Mouse (Mus musculus) cerebellum, adult 2 months (tissue): ENCODE results near the gene Mapkapk3. TPM values are rescaled to one million over a fixed set of nuclear protein-coding genes. Genes with fewer than 3 reads are reported as not detected.
"Not testable (repeated sequence)": the region's sequence is repeated elsewhere in the genome, so short reads cannot be mapped to it uniquely, and the experiment has no call there.

ENCODE experiments used
- DNase-seq, 2 experiments: peaks; one replicate each; pipeline ENCODE4 v3.0.0; 2021
- H3K27ac ChIP-seq: fragments of 200-500 bp; 2 replicates; pipeline ENCODE4 v1.5.1; 2012; ENCODE audit warnings: low read length, control low read depth, inconsistent platforms; ENCODE audit not compliant: insufficient read depth
- H3K27me3 ChIP-seq: fragments of 200-500 bp; 2 replicates; pipeline ENCODE4 v1.6.1; 2012; ENCODE audit warnings: inconsistent platforms, mild to moderate bottlenecking, low read length, moderate library complexity; ENCODE audit not compliant: control insufficient read depth, insufficient read depth
- H3K4me1 ChIP-seq: fragments of 200-500 bp; 2 replicates; pipeline ENCODE4 v1.6.1; 2011; ENCODE audit warnings: low read length; ENCODE audit not compliant: control insufficient read depth, insufficient read depth
- H3K4me3 ChIP-seq: fragments of 200-500 bp; replicated peaks from 2 replicates; pipeline ENCODE3; 2011; ENCODE audit warnings: mild to moderate bottlenecking, low read depth, low read length, control low read depth; ENCODE audit not compliant: insufficient read depth
- CTCF ChIP-seq: fragments of 200-500 bp; IDR thresholded peaks from 2 replicates; pipeline ENCODE4 v1.5.1; 2011; ENCODE audit warnings: low read depth, mild to moderate bottlenecking, control low read depth, low read length, moderate library complexity, borderline replicate concordance; ENCODE audit not compliant: insufficient read depth
- POLR2A ChIP-seq: fragments of 200-500 bp; IDR thresholded peaks from 2 replicates; pipeline ENCODE4 v1.6.1; 2011; ENCODE audit warnings: low read length, control low read depth, borderline replicate concordance; ENCODE audit not compliant: insufficient read depth
- WGBS: fragments of 180-500 bp; shearing (Covaris S2); methylation state at CpG from one replicate; pipeline ENCODE4 v1.1.7; 2018; 5-methylcytosine and 5-hydroxymethylcytosine counted together
- polyA plus RNA-seq: library from polyadenylated mRNA; depleted of rRNA; stranded (reverse); fragments of >200 nt; gene quantifications from 2 replicates; pipeline ENCODE4 v1.2.3, GENCODE M21; 2012

Mapkapk3 gene
- polyA plus RNA-seq, 1 experiment = 11.7 TPM

DNA sequence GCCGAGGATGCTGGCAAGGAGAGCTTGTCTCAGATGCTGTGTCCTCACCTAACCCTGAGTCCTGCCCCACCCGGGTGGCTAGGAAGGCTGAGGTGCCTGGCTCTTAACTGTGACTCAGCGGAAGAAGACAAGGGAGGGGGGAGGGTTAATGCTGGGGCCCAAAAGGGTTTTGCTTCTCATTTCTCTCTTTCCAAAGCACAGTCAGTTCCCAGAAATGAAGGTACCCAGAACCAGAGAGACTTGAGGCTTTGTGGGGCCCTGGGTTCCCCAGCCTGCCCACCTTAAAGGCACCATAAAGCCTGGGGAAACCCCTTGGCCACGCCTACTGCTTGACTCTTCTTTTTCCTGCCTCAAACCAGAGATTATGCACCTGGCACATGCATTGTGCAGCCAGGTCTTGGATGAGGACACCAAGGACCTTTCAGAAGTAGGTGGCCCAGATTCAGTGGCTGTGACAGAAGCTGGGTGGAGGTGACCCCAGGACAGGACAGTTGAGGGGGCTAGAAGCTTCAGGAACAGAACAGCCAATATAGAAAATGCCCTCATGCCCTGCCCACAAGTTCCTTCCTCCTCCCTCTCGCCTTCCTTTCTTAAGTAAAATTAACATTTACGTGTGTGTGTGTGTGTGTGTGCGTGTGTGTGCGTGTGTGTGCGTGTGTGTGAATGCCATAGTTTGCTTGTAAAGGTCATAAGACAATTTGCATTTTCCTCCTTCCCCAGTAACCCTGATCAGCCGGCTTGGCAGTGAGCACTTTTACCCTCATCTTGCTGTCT lies 23.3 kb upstream of the Mapkapk3 start:
- H3K4me1 ChIP-seq = peaks cover 9% of the 10 kb centered on the region; the same call in 1 of the 2 replicates
- DNase-seq = no peak
- 74% methylated on average over 10 of the region's 10 CpGs for WGBS
- TF ChIP-seq CTCF (no peak), POLR2A (no peak)
- no peak overlapping the region for H3K4me3 ChIP-seq
- no peak overlapping the region for H3K27ac ChIP-seq
- no peaks in the 10 kb centered on the region for H3K27me3 ChIP-seq

DNA sequence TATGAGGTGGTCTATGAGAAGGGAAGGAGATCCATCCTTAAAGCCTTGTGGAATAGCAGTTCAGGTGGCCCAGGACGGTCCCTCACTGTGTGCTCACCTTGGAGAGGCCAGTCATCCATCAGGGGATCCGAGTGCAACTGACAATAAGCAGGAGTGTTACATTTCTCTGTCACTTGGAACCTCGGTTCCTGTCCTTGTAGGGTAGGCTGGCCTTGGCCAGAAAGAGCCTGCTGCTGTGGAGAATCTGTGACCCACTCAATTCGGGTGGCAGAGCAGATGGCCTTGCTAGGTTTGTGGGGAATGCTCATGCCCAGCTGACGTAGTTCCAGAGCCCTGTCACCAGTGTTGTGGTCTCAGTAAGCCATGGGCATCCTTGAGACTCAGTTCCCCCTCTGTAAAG lies 19.9 kb upstream of the Mapkapk3 start:
- Histone ChIP-seq H3K4me3 (no peak overlapping the region), H3K27me3 (no peaks in the 10 kb centered on the region), H3K4me1 (no peaks in the 10 kb centered on the region), H3K27ac (no peak overlapping the region)
- no peak for TF ChIP-seq CTCF
- no peak for TF ChIP-seq POLR2A
- WGBS = 41% methylated on average over 5 of the region's 5 CpGs
- DNase-seq = no peak

- DNase-seq = no peak
- TF ChIP-seq POLR2A (no peak), CTCF (no peak)
- H3K27me3 ChIP-seq = no peaks in the 10 kb centered on the region
- no peak overlapping the region for H3K27ac ChIP-seq
- WGBS = 82% methylated on average over 9 of the region's 9 CpGs
- no peaks in the 10 kb centered on the region for H3K4me1 ChIP-seq
- H3K4me3 ChIP-seq = no peak overlapping the region
Measured at GRCm38 (mm10) chr9:107309171-107309570, 19.5 kb upstream of the Mapkapk3 start.

DNA sequence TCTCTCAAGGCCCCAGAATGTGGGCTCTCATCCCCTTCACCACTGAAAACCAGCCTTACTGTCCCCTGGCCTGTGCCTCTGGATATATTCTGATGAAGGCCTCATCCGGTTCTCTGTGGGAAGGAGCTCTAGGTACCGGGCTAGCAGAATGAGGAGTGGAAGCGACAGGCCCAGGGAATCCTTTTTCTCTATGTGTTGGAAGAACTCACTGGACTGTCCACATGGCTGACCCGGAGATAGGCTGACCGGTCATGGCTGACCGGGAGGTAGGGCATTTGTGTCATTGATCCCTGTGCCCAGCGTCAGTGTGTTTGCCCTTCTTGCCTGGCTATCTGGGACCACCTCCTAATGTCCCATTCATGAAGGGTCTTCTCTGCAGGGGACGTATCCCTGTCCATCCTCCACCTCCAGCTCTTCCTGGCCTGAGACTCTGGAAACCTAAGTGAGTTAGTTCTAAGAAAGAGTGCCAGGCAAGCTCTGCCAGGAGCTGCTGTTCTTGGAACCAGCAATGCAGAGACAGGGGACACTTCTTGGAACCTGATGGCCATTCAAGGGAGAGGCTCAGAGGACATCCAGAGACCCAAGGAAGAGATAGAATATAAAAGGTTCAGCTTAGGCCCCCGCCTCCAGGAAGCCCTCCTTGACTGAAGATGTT lies 18.8 kb upstream of the Mapkapk3 start:
- WGBS = 88% methylated on average over 9 of the region's 9 CpGs
- Histone ChIP-seq H3K4me3 (no peak overlapping the region), H3K27ac (no peak overlapping the region), H3K27me3 (no peaks in the 10 kb centered on the region), H3K4me1 (no peaks in the 10 kb centered on the region)
- TF ChIP-seq CTCF = no peak
- TF ChIP-seq POLR2A = no peak
- no peak for DNase-seq

DNA sequence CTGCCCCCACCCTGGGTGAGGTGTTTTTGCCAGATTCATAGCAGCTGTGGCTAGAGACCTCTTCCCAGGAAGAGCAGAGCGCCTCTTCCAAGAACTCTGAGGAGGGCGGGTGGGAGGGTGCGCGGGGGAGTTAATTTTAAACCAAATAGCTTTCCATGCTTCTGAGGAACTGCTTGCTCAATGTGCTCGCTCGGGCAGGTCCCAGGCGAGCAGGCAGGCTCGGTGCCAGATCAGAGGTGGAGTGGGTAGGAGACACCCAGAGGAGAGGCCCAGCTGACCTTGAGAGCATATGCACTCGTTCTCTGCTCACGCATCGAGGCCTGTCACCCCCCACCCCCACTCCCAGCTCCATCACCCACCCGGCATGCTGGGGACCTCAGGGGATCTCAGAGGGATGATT lies 18.2 kb upstream of the Mapkapk3 start:
- H3K27ac ChIP-seq = no peak overlapping the region
- no peaks in the 10 kb centered on the region for H3K27me3 ChIP-seq
- no peaks in the 10 kb centered on the region for H3K4me1 ChIP-seq
- WGBS = 32% methylated on average over 12 of the region's 12 CpGs
- H3K4me3 ChIP-seq = no peak overlapping the region
- DNase-seq = no peak
- no peak for TF ChIP-seq CTCF
- no peak for TF ChIP-seq POLR2A

DNA sequence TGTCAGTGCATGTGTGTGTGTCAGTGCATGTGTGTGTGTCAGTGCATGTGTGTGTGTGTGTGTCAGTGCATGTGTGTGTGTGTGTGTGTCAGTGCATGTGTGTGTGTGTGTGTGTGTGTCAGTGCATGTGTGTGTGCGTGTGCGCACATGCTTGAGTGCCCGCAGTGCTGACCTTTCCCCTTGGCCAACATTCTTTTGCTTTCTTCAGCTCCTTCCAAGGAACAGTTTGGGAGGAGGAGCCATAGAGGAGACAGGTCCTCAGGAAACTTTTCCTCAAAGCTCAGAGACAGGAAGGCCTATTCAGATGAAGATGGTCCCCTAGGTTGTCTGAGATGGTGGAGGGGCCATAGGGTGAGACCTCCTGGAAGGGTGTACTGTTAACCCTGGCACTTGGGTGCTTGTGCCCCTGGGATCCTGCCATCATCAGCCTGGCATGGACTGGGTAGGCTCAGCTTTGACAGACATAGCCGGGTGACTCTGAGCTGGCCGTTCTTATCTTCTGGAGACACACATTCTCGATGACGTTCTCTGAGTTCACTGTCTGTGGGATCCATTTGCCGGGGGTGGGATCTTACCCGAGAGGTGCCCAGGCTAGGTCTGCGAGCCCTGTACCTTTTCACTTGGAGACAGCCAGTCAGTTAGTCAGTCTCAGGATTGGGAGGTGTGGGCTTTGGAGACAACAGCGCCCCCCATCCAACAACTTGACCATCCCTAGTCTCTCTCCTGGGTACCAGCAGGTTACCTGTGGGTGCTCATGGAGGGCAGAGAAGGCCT lies 17.6 kb upstream of the Mapkapk3 start:
- TF ChIP-seq CTCF (no peak), POLR2A (no peak)
- Histone ChIP-seq H3K4me3 (no peak overlapping the region), H3K4me1 (no peaks in the 10 kb centered on the region), H3K27ac (no peak overlapping the region), H3K27me3 (no peaks in the 10 kb centered on the region)
- no peak for DNase-seq
- WGBS = 83% methylated on average over 11 of the region's 11 CpGs

GRCm38 (mm10) chr9:107306673-107307072 lies 17.0 kb upstream of the Mapkapk3 start:
- 92% methylated on average over 1 of the region's 1 CpGs for WGBS

More at GRCm38 (mm10) chr9:107306673-107307072, 17.0 kb upstream of the Mapkapk3 start:
- H3K4me3 ChIP-seq, H3K27ac ChIP-seq, DNase-seq, H3K4me1 ChIP-seq, H3K27me3 ChIP-seq: not testable (repeated sequence)
